Comparison of ENCODE assay signal across 8 mouse cellular contexts in genomic region chr12:105584851-105585250, GRCm38 (mm10). TPM values are rescaled to one million over a fixed set of nuclear protein-coding genes. Genes with fewer than 3 reads are reported as not detected.
DNase-seq lines count a peak whose midpoint lies in the region; ATAC-seq and TF ChIP-seq lines count a peak whose summit lies in the region.

No protein-coding gene starts in this region.

- no peak overlapping the region for H3K4me2 ChIP-seq in forebrain, embryonic 14.5 days (ENCODE audit: low read length)
- H3K4me2 ChIP-seq in lung, embryonic 14.5 days = no peak overlapping the region

- peak; percentile 77 for DNase-seq in ES-E14 (ENCODE audit: low read depth, low spot score)
- peak; percentile 21 for DNase-seq in c-Kit-negative CD71-positive TER-119-positive erythroid progenitor cells, embryonic 14.5 days (ENCODE audit: low read depth, low spot score)
- DNase-seq in forebrain, embryonic 14.5 days (ENCODE audit: low spot score) = peak; percentile 70
- peak; percentile 76 to 83 for DNase-seq in heart, postnatal 36 days
- peak; percentile 34 to 80 for DNase-seq in layer of hippocampus, adult 18-20 months (ENCODE audit: low spot score in 2 of 2)
- DNase-seq in lung, embryonic 14.5 days = peak; percentile 90
- peak; percentile 80 for DNase-seq in ovary, postnatal 36 days (ENCODE audit: low spot score)
- peak; percentile 37 for DNase-seq in urinary bladder, postnatal 10 days (ENCODE audit: low spot score)

- intact Hi-C loops in heart, postnatal 36 days (cut with DNase I) = loop anchor here (1.0 kb wide), 1 partner anchor 87 kb away; no protein-coding TSS in a partner anchor

- no peaks in the 10 kb centered on the region for H3K9me3 ChIP-seq in ES-E14 (ENCODE audit: control insufficient read depth, insufficient read depth, low read depth, low read length)
- no peaks in the 10 kb centered on the region for H3K9me3 ChIP-seq in forebrain, embryonic 14.5 days (replicated peaks; ENCODE audit: control insufficient read depth, low read length)
- no peaks in the 10 kb centered on the region for H3K9me3 ChIP-seq in lung, embryonic 14.5 days (ENCODE audit: low read depth, low read length)

- in situ Hi-C loops in ES-E14 (cut with MboI; ENCODE audit: low sequenced_read_pairs in 2 of 2, unreplicated experiment in 2 of 2) = no loop called here

- H3K36me3 ChIP-seq in ES-E14 (ENCODE audit: control insufficient read depth, insufficient read depth, low read length, poor library complexity, severe bottlenecking) = no peaks in the 10 kb centered on the region
- no peaks in the 10 kb centered on the region for H3K36me3 ChIP-seq in forebrain, embryonic 14.5 days (ENCODE audit: control insufficient read depth, insufficient read depth, low read length)
- no peaks in the 10 kb centered on the region for H3K36me3 ChIP-seq in lung, embryonic 14.5 days (ENCODE audit: insufficient read depth)

- TF ChIP-seq CTCF in lung, embryonic 14.5 days (IDR thresholded peaks at IDR 0.05; ENCODE audit: low read depth) = peak; percentile 99

- H3K27ac ChIP-seq in ES-E14 (ENCODE audit: insufficient read depth, low read depth, low read length, poor library complexity, severe bottlenecking) = no peak overlapping the region
- no peak overlapping the region for H3K27ac ChIP-seq in forebrain, embryonic 14.5 days (ENCODE audit: low read depth, low read length)
- H3K27ac ChIP-seq in lung, embryonic 14.5 days (ENCODE audit: low read depth) = no peak overlapping the region

- H3K27me3 ChIP-seq in forebrain, embryonic 14.5 days (replicated peaks; ENCODE audit: control insufficient read depth, insufficient read depth, low read length) = no peaks in the 10 kb centered on the region
- H3K27me3 ChIP-seq in lung, embryonic 14.5 days (ENCODE audit: insufficient read depth, low read length) = no peaks in the 10 kb centered on the region

- H3K4me1 ChIP-seq in ES-E14 (ENCODE audit: control insufficient read depth in 2 of 2, insufficient read depth in 2 of 2, low read length in 2 of 2, poor library complexity in 1 of 2) = peaks cover 8 to 26% of the 10 kb centered on the region in 2 experiments
- no peaks in the 10 kb centered on the region for H3K4me1 ChIP-seq in forebrain, embryonic 14.5 days (ENCODE audit: control insufficient read depth, insufficient read depth, low read length)
- peaks cover 9% of the 10 kb centered on the region; the same call in 1 of the 2 replicates for H3K4me1 ChIP-seq in lung, embryonic 14.5 days (ENCODE audit: insufficient read depth)

- 0 out of 2 replicates have a peak, but pooled peaks have one; percentile 50 for ATAC-seq in forebrain, embryonic 14.5 days
- peak; percentile 78 for ATAC-seq in lung, embryonic 14.5 days (ENCODE audit: insufficient read depth)

- 17% methylated on average over 12 of the region's 12 CpGs for WGBS in forebrain, embryonic 14.5 days
- 11% methylated on average over 12 of the region's 12 CpGs for WGBS in lung, embryonic 14.5 days

- H3K9ac ChIP-seq in ES-E14 (ENCODE audit: insufficient read depth, low read depth, low read length, poor library complexity, severe bottlenecking) = 0 out of 2 replicates have a peak overlapping the region, but pooled peaks have one; percentile 0
- H3K9ac ChIP-seq in forebrain, embryonic 14.5 days (ENCODE audit: low read length) = no peak overlapping the region
- H3K9ac ChIP-seq in lung, embryonic 14.5 days = no peak overlapping the region

- no peak overlapping the region for H3K4me3 ChIP-seq in ES-E14 (ENCODE audit: insufficient read depth in 1 of 2, low read depth in 1 of 2, low read length in 2 of 2, poor library complexity in 1 of 2, severe bottlenecking in 1 of 2)
- H3K4me3 ChIP-seq in forebrain, embryonic 14.5 days (ENCODE audit: low read depth, low read length) = no peak overlapping the region
- no peak overlapping the region for H3K4me3 ChIP-seq in lung, embryonic 14.5 days (ENCODE audit: low read depth, low read length)

TF ChIP-seq in ES-E14, 5 proteins besides CTCF, POLR2A, EP300 and RAD21:
- TF ChIP-seq CHD2 (IDR thresholded peaks at IDR 0.05; ENCODE audit: low read depth, low read length) (no peak), ZNF384 (IDR thresholded peaks at IDR 0.05; ENCODE audit: low read depth, low read length) (no peak)
TF ChIP-seq in ES-E14: peak in this region for 0.

RNA-seq across cellular contexts. Expression of gene Bdkrb1, which starts 18.0 kb away (rescaled TPM):
- not detected in 2 replicates for total RNA-seq in ES-E14 (2012; rRNA removed)
- not detected in 2 replicates for polyA plus RNA-seq in forebrain, embryonic 14.5 days (2014; fragmentation: Nextera tagmentation; extraction: Ambion mirVana)
- not detected for total RNA-seq in heart, postnatal 36 days (2021)
- not detected for total RNA-seq in layer of hippocampus, adult 18-20 months (2021)
- polyA plus RNA-seq in lung, embryonic 14.5 days (2014; fragmentation: Nextera tagmentation; extraction: Ambion mirVana) = not detected in 2 replicates

RNA-seq across cellular contexts. Expression of gene Bdkrb2, which starts 21.8 kb away (rescaled TPM):
- 1.2 and 2.4 TPM in 2 replicates for total RNA-seq in ES-E14 (2012; rRNA removed)
- 0.23 TPM in 2 replicates for polyA plus RNA-seq in forebrain, embryonic 14.5 days (2014; fragmentation: Nextera tagmentation; extraction: Ambion mirVana)
- total RNA-seq in heart, postnatal 36 days (2021) = under 1 TPM; 0.38 to 0.56 TPM
- total RNA-seq in layer of hippocampus, adult 18-20 months (2021) = 1 to 10 TPM in 1 of 2 experiments, under 1 TPM in 1; 0.62 to 1.2 TPM
- polyA plus RNA-seq in lung, embryonic 14.5 days (2014; fragmentation: Nextera tagmentation; extraction: Ambion mirVana) = 0.09 and 0.21 TPM in 2 replicates

Comparison
In these comparisons a context has a peak if more than half of its experiments do, and no peak if none do; other contexts are left out.
1. DNase-seq: peak in every context shown above with its lines; median percentile 90 in lung, embryonic 14.5 days; 80 in ovary, postnatal 36 days; 80 in heart, postnatal 36 days; 77 in ES-E14; 70 in forebrain, embryonic 14.5 days; 57 in layer of hippocampus, adult 18-20 months; 37 in urinary bladder, postnatal 10 days; 21 in c-Kit-negative CD71-positive TER-119-positive erythroid progenitor cells, embryonic 14.5 days.